Mouse (Mus musculus) megakaryocyte, embryonic 14.5 days (primary cell): ENCODE data around the gene Gkn1.

Experiments
- FLI1 ChIP-seq: IDR thresholded peaks from 2 replicates; pipeline ENCODE4 v1.6.1; 2012; ENCODE audit warnings: low read length, inconsistent platforms, mixed read lengths
- GATA1 ChIP-seq: IDR thresholded peaks from 3 replicates; pipeline ENCODE4 v1.6.1; 2012; ENCODE audit warnings: mixed read lengths, low read length, inconsistent platforms, borderline replicate concordance

DNA sequence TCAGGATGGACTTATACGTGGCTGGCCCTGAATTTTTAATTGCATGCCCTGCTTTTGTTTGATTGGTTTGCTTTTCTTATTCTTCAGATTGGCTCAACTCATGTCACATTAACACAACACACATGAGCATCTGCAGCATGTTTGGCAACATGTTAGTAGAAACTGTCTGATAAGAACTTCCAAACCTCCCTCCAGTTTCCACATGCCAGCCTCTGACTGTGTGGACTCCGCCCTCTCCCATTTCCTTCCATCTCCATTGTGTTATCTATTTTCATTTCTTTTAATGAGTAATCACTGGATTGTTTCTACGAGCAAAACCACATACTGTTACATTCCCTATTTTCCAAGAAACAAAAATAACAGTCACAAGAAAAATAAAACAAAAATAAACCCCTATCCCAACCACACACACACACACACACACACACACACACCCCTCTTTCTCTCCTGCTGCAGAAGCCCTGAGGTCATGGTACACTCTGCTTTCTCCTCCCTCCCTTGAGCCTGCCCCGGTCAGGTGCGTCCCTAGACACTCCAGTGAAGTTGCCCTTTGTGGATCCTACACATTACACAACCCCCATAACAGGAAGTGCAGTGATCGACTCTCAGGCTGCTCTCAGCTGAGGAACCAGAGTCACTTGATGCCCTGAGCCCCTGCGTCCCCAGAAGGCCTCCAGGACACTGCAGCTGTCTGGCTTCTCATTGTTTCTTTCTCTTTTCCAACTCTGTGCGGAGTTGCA, 42.9 kb upstream of the Gkn1 start:
- TF ChIP-seq GATA1 (no peak), FLI1 (no peak)
